Mouse (Mus musculus) frontal cortex, postnatal 14 days (tissue): ENCODE results near the gene Olfr1359.
"Not testable (repeated sequence)": the region's sequence is repeated elsewhere in the genome, so short reads cannot be mapped to it uniquely, and the experiment has no call there.

ENCODE experiments used
- DNase-seq, 2 experiments: peaks; one replicate each; pipeline ENCODE4 v3.0.0; 2022; ENCODE audit warnings: low spot score in 2 of 2

Olfr1359 gene

GRCm38 (mm10) chr13:21722993-21723836 is 25.3 kb downstream of the Olfr1359 start:
- DNase-seq, result no peak

- DNase-seq, result no peak
Observed at GRCm38 (mm10) chr13:21727948-21728572, 30.1 kb downstream of the Olfr1359 start.

GRCm38 (mm10) chr13:21729544-21729943 is 31.6 kb downstream of the Olfr1359 start:
- DNase-seq, result no peak

- no peak for DNase-seq
Observed at GRCm38 (mm10) chr13:21733466-21733865, 35.6 kb downstream of the Olfr1359 start.

- DNase-seq, result peak in 1 of 2 experiments; percentile 55
Observed at GRCm38 (mm10) chr13:21734010-21734905, 36.3 kb downstream of the Olfr1359 start.

- peak; percentile 65 to 73 for DNase-seq
Observed at GRCm38 (mm10) chr13:21734906-21735767, 37.2 kb downstream of the Olfr1359 start, which contains the start of gene Hist1h4j. TSS of gene Hist1h4j (plus strand) at chr13:21735064.

- no peak for DNase-seq
Observed at GRCm38 (mm10) chr13:21745006-21745405, 47.1 kb downstream of the Olfr1359 start.

GRCm38 (mm10) chr13:21749387-21750158 is 51.7 kb downstream of the Olfr1359 start:
- DNase-seq, result no peak

- DNase-seq, result peak; percentile 87 to 88
Observed at GRCm38 (mm10) chr13:21750159-21751017, 52.5 kb downstream of the Olfr1359 start, which contains the start of gene Hist1h4k. TSS of gene Hist1h4k (minus strand) at chr13:21750505.

- no peak for DNase-seq
Observed at GRCm38 (mm10) chr13:21751417-21751816, 53.5 kb downstream of the Olfr1359 start.

- no peak for DNase-seq
Observed at GRCm38 (mm10) chr13:21751827-21752226, 53.9 kb downstream of the Olfr1359 start.

- no peak for DNase-seq
Observed at GRCm38 (mm10) chr13:21752356-21752755, 54.4 kb downstream of the Olfr1359 start.

GRCm38 (mm10) chr13:21753051-21753523 is 55.2 kb downstream of the Olfr1359 start:
- no peak for DNase-seq

- DNase-seq, result peak; percentile 37 to 53
Observed at GRCm38 (mm10) chr13:21753524-21754285, 55.8 kb downstream of the Olfr1359 start, which contains the start of the genes Hist1h2ak and Hist1h2bn. TSS of gene Hist1h2ak (minus strand) at chr13:21753827. TSS of gene Hist1h2bn (plus strand) at chr13:21754123.

- not testable (repeated sequence) for DNase-seq
Observed at GRCm38 (mm10) chr13:21754294-21755001, 56.5 kb downstream of the Olfr1359 start.

- no peak for DNase-seq
Observed at GRCm38 (mm10) chr13:21755707-21756106, 57.8 kb downstream of the Olfr1359 start.
